Mouse (Mus musculus): Measurements from ENCODE around the gene Hcrt.
A peak's percentile ranks its signal among the peaks of the same experiment; 100 is the strongest.

Hcrt gene

DNA sequence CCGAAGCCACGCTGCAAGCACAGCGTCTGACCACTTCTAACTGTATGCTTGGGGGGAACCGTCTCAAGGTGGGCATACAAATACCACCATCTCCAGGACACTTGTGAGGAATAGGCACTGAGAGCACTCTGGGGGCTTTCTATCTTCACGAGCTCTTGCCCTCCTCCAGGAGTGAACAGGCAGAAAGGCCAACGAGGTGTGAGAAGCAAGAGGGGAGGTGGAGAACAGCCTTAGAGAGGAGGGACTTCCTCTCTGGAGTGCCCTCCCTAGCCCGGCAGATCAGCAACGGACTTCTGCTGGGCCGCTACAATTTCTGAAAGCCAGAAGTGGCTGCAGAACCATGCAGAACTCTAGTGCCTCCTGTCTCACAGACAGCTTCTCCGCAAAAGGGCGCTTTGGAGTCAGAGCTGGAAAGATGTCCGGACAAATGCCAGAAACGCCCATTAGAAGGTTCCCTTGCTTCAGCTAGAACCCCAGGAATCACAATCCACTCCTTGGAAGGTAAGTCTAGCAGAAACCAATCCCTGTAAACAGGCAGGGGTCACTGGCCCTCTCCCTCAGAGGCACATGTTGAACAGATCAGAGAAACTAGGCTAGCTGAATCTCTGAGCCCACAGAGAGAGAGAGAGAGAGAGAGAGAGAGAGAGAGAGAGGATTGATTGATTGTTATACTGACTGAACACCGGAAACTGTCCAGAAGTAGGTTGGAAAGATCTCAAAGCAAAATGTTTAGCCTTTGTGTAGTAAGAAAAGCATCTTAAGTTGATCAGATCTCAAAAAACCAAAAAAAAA is 26.6 kb downstream of the Hcrt start:
- no peak for DNase-seq (ENCODE audit: low spot score in 2 of 2)

DNA sequence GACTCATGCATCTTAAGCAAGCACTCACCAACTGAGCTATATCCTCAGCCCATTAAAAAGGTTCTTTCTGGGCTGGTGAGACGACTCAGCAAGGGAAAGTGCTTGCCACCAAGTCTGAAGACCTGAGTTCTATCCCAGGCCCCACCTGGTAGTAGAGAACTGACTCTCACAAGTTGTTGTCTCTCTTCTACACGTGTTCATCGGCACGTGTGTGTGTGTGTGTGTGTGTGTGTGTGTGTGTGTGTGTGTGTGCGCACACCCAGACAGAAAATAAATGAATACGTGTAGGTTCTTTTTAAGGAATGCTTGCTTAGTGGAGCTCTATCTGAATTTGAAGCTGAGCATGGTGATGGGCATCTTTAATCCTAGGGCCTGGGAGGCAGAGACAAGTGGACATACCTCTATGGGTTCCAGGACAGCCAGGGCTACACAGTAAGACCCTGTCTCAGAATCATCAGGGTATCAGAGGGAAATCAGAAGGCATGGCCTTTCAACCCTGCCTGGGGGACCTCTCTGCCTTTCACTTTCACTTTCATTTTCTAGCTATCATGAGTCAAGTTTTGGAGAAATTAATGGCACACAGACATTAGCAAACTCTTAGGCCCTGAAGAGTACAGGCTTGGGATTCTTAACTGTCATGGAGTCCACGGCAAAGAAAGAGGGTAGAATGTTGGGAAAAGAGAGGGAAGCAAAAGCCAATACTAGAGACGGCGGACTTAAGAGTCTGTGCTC is 27.4 kb downstream of the Hcrt start:
- no peak for DNase-seq (ENCODE audit: low spot score in 2 of 2)

DNA sequence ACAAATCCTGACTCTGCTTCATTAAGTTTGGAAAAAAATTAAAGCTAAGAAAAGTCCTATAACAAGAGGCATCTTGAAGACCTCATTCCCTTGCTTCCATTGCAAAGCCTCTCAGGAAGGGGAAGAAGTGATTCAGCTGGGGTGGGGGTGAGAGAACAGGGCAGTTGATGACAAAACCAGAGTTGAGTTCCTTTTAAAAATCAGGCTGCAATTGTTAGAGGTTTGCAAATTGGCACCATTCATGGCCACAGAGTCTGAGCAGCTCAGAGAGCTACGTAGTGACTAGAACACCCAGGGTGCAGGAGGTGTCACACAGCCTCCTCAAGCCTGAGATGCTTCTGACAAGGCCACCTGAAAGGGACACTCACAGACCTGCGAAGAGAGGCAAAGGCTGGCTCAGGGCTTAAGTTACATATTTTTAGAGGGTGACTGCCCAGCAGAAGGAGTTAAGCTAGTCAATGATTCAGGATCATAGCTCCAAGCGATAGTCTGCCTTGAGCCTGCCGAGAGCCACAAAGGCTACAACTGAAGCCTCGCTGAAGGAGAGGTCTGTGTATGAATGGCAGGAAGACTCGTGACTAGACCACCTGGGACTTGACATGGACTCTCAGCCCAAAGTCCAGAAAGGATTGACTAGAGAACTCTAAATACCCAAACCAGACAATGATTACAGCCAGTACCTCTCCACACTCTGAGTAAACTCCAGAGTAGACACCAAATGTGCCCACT is 32.1 kb downstream of the Hcrt start:
- DNase-seq (ENCODE audit: low spot score in 2 of 2) = no peak

DNA sequence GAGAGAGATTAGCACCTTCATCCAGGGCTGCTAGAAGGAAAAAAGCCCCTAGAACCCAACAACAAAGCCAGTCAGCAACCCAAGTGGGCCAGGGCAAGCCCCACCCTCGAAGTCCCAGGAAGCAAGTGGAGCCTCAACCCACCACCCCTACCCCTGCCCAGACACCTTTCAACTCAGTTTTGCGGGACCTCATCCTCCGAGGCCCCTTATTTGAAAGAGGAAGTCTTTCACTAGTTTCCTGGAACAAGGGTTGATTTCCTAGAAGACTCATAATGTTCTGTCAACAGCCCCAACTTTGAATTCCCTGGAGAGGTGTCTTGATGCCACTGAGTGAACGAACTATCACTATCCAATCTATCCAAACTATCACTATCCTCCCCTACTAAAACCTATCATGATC is 32.8 kb downstream of the Hcrt start:
- DNase-seq (ENCODE audit: low spot score in 2 of 2) = no peak

DNA sequence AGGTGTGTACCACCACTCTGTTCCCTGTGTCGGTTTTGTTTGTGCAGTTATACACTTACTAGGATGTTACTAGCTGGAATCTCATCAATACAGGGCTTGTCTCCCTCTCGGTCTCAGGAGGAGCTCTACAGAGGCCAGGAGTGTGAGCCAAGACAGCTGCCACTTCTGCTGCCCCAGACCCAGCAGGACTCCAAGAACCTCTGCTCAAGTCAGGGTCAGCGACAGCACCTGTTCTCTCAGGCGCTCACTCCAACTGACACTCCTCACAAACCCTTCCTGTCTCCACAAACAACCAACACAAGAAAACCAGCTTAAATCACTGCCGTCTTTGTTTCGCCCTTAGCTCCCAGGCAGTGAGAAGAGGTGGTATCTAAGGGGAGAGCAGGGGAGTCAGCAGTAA is 34.1 kb downstream of the Hcrt start:
- DNase-seq (ENCODE audit: low spot score in 2 of 2) = no peak

DNA sequence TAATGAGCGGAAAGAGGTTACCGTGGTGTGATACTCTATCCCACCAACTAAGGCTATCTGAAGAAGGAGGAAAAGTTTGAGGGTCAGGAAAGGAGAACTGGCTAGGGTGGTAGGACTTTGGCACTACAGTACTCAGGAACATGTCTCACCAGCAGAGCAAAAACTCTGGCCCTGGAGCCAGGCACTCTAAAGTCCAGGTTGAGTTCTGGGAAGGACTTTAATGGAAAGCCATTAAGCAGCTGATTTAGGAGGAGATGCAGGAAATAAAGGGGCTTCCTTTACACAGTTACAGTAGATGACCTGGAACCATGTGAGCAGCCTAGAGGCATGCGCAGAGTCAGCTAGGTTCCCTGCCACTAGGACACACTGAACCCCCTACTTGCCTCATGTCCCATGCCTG is 35.5 kb downstream of the Hcrt start:
- DNase-seq (ENCODE audit: low spot score in 2 of 2) = no peak

DNA sequence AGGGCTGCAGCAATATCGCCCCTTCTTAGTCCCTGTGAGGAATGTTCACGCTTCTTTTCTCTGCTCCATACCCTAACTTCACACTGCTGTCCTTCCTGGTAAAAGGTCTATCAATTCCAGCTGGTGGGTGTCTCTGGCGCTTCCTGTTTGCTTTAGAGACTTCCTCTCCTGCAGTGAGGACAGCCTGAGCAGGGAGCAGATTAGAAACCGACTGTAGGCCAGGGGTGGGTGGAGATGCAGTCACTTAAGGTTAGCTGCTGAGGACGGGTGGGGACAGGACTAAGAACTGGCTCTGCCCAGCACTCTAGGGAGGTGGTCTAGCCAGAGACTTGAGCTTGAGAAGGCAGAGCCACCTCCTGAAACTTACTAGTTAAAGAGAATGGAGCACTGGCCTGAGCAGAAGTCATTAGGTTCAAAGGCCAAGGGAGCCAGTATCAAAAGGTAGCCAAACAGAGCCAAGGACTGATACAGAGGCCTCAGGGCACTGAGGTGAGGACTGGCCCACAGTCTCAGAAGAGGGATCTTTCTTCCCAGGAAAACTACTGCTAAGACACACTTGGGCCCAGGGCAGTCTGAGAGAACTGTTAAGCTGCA is 37.7 kb downstream of the Hcrt start:
- no peak for DNase-seq (ENCODE audit: low spot score in 2 of 2)

DNA sequence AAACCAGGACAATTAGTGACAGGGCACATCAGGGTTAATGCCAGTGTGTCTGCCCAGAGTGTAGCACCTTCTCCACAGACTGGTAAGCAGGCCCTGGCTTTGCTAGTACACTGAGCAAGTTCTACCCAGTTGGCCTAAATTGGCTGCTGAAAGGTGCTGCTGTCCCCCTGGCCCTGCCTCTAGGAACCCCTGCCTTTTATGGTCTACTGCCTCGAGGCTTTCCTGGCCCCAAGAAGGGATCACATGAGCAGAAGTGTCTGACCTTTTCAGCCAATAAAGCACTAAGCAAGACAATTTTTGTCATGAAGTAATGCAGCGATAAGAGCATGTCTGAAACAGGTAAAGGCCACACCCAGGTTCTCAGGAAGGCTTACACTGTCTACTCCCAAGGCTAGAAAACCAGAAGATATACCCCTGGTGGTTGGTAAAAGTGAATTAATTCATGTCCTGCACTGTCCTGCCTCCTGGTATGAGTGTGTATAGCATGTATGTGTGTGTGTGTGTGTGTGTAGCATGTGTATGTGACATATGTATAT is 40.2 kb downstream of the Hcrt start:
- no peak for DNase-seq (ENCODE audit: low spot score in 2 of 2)

DNA sequence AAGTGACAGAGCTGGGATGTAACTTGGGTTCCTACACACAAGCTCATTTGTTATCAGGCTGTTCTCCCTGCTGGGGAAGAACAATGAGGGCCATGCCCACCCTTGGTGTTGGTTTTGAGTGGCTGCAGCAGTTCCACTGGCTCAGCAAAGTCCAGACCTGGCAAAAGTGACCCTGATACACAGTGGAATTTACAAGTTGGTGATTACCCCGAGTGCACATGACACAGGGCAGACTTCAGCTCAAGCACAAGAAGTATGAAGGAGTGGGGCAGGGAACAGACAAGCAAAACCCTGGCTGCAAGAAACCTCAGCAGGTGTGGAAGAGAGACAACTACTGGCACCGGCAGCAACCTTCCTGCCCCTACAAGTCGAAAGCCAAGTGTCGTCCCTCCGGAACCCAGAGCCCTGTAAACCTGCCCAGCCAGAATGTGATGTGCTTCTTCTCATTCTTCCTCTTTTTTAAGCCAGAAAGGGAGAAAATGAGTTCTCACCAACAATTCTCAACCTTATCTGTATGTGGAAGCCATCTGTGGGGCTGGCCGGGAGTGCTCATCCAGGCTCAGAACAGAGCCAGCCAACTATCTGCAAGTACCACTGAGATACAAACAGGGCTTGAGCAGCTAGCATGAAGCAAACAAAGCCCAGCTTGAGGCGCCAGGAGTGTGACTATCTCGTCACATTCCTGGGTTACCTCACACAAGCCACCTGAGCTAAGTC is 40.8 kb downstream of the Hcrt start:
- DNase-seq (ENCODE audit: low spot score in 2 of 2) = no peak

DNA sequence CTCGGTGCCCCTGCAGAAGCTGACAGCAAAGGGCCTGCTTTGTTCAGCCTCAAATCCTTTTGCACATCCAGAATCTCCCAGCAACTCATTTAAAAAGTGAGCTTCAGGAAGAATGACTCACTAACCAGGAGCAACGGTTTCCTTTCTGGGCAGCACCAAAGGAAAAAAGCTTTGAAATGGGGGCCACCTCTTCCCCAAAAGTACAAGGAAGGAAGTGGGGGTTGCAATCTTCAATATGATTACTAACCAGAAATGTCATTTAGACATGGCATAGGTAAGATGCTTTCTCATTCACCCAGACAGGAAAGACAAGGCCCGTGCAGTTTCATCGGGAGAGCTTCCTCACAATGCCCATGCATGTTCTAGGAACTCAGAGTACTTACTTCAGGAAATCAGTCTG is 41.5 kb downstream of the Hcrt start:
- DNase-seq (ENCODE audit: low spot score in 2 of 2) = no peak

DNA sequence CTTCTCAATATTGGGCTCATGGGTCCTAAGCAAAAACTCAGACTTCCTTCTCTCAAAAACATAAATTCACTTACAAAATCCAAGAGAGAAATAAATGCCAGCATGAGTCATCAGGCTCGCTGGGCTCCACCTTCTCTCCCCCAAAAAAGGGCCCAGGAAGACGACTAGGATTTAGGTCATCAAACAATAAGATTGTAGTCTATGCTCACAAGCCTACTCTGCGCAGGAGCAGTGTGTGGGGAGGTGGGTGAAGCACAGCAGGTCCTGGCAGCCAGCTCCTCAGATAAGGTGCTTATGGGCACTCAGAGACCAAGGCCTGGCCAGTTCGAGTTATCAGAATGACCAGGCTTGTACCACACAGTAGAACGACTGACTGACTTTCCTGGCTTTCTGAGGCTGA is 42.4 kb downstream of the Hcrt start:
- DNase-seq (ENCODE audit: low spot score in 2 of 2) = no peak

DNA sequence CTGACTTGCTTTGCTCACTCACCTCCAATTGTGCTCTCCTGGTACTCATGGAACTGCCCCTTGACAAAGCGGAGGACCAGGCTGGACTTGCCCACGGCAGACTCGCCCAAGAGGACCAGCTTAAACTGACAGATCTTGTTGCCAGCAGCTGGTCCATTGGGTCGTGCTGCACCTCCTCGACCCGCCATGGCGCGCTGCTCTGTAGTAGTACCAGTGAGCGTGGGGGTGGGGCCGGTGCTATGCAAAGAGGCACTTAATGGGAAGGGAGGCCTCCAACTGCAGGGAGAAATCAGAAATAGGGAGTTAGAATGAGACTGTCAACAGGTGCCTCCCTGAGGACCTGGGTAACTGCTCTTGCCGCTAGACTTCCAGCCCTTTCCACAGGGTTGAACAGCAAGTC is 42.8 kb downstream of the Hcrt start:
- DNase-seq (ENCODE audit: low spot score in 2 of 2) = no peak

DNA sequence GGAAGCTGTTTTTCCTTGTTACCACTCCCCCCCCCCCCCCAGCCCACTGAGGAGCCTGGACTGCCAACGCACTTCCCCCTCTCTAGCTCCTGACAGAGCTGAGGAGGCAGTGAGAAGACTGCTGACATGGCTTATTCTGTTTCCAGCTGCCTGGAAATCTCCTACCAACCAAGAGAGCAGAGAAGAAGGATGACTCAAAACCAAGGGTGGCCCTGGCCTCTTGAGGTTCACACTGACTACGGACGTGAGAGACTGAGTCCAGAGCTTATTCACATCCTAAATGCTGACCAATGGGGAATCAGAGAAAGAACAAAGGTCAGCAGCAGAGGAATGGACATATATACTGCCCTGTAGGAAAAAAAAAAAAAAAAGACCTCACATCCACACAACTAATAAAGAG is 43.4 kb downstream of the Hcrt start:
- no peak for DNase-seq (ENCODE audit: low spot score in 2 of 2)

DNA sequence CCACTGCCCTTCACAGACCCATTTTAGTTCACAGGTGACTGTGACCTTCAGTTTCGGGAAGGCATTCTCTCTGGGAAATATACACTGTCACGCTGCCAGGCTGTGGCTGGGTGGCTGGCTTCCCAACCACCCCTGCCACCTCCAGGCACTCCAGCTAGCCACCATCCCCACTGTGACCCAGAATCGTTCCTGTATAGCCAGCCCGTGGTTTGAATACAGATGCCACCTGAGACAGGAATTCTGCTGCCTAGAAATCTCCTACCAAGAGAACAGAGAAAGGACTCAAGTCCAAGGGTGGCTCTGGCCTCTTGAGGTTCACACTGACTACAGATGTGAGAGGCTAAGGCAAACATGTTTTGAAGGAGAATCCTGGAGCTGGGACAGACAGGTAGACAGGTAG is 43.9 kb downstream of the Hcrt start:
- DNase-seq (ENCODE audit: low spot score in 2 of 2) = no peak

DNA sequence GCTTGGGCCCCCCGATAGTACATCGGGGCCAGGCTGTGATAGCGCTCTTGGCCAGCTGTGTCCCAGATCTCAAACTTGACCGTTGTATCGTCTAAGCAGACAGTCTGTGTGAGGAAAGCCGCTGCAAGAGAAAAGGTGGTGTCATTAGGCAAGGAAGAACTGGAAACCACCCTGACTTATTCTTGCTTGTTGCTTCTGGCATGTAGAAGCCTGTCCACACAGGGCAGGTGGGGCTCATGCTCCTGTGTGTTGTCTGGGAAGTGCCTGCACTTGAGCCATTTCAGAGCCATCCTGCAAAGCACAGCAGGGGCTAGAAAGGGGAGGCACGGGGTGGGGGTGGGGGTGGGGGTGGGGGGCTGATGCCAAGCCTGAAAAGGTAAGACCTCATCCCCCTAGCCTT is 44.3 kb downstream of the Hcrt start:
- DNase-seq (ENCODE audit: low spot score in 2 of 2) = no peak

DNA sequence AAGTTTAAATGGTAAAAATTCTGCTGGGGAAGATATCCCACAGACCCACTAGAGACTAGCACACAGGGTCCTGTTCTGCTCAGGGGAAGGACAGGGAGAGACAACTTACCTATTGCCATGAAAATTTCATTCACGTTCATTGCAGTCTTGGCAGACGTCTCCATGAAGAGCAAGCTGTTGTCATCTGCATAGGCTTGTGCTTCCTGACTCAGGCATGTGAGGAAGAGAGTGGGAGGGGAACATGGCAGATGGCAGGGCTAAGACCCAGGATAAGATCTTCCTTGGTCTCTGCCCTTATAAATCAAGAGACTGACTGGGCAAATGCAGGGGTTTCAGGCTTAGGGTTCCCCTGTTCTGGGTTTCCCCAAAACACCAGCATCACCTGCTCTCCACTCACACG is 46.1 kb downstream of the Hcrt start:
- no peak for DNase-seq (ENCODE audit: low spot score in 2 of 2)

DNA sequence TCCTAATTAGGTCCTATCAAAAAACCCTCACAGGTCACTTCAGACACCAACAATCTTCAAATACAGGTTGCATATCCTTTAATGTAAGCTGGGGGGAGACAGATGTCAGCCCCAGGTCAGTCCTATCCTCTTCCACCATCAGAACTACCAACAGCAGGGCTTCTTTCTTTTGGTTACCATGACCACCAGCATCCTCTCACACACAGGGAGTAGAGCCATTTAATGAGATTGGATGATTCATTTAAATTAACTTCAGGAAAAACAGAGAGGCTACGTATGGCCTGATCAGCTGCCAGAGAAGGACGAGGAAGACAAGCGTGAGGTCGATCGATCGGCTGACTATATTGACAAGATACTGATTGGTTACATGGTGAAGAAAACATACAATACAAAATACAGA is 47.8 kb downstream of the Hcrt start:
- no peak for DNase-seq (ENCODE audit: low spot score in 2 of 2)

DNA sequence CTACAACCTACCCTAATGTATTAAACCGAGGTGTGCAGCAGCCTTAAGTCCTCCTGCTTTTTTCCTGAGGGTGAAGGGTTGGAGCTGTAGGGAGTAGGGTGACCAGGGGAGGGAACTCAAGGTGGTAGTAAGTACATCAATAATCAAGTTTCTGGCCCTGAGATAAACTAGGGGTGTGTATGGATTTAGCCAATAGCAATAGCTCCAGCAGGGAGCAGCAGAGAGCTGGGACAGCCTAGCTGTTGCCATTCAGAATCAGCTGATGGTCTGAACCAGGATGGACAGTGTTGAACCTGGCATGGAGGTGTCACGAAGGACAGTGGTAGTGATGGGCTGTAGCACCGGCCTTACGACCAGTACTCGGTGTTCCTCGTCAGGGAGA is 48.2 kb downstream of the Hcrt start:
- peak; percentile 83 to 91 for DNase-seq (ENCODE audit: low spot score in 2 of 2)

DNA sequence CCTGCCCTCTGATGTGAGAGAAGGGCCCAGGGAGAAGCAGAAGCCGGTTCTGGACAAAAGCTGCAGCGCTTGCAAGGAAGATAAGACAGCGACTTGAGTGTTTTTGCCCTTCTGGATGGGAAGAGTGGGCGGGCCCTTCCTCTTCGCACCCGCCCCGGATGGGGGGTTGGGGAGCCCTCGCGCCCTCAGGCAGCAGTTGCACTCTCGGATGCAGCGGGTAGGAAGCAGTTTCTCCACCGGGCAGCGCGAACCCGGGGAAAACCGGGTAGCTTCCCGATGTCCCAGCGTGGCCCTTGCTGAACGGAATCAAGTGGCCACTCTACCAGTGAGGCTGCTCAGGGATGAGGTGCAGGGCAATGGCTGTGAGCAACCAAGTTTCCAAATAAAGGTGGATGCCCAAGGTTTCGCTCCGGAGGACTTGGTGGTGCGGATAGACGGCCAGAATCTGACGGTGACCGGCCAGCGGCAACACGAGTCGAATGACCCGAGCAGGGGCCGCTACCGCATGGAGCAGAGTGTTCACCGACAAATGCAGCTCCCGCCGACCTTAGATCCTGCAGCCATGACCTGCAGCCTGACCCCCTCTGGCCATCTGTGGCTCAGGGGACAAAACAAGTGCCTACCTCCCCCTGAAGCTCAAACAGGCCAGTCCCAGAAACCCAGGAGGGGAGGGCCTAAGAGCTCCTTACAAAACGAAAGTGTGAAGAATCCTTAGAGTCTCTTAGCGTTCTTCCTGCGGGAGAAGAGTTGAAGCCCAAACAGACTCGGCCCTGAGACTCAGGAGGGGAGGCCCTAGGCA is 48.8 kb downstream of the Hcrt start, which contains the start of gene Hspb9:
Gene Hspb9 (plus strand): TSS at position 116 of the 799 bp plus-strand sequence.
- DNase-seq (ENCODE audit: low spot score in 2 of 2) = peak; percentile 76 to 84

DNA sequence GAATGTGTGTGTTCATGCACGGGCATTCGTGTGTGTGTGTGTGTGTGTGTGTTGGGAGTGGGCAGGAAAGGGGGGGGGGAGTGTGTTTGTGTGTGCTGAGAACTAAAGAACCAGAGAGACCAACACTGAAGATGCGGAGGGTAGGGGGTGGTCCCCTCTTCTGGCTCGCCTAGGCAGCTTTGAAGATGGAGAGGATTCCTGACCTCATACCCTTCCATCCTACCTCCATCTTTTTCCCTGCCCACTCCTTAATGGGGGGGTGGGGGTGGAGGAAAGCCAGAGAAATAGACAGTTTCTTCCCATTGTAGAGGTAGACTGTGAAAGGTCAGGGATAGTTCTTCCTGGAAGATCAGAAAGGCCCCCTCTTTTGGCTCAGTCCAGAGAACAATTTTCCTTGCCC is 49.6 kb downstream of the Hcrt start:
- no peak for DNase-seq (ENCODE audit: low spot score in 2 of 2)

All from spleen, postnatal 4 days (tissue).